Mouse (Mus musculus): ENCODE data around the gene Gpr6. TPM values are rescaled to one million over a fixed set of nuclear protein-coding genes. Genes with fewer than 3 reads are reported as not detected.

Gene Gpr6
- not detected in 2 replicates for polyA plus RNA-seq (2012)

- no peak for TF ChIP-seq GATA1 (IDR thresholded peaks at IDR 0.05; ENCODE audit: low read length)
Measured at GRCm38 (mm10) chr10:41072116-41072515, at the start of gene Gpr6. Gpr6 (minus strand) TSS chr10:41072285.

- no peak for TF ChIP-seq GATA1 (IDR thresholded peaks at IDR 0.05; ENCODE audit: low read length)
Measured at GRCm38 (mm10) chr10:41100060-41100459, 28.0 kb upstream of the Gpr6 start.

DNA sequence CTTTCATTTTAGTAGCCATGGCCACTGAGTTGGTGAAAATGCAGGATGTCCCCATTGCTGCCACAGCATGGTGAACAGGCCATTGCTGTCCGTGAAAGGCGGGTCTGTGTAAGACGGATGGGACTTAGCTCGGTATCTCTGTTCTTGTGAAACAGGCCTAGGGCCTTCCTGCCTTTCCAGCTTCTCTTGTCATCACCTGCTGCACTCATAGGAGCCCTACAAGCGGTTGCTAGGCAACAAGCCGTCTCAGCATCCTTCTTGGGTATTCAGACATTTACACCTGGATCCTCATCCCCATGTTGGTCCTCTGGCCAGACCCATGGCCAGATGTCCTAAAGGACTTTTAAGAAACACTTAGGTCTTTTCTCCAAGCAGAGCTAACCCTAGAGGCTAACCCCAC lies 26.1 kb upstream of the Gpr6 start:
- no peak for TF ChIP-seq GATA1 (IDR thresholded peaks at IDR 0.05; ENCODE audit: low read length)

- no peak for TF ChIP-seq GATA1 (IDR thresholded peaks at IDR 0.05; ENCODE audit: low read length)
Measured at GRCm38 (mm10) chr10:41088852-41089251, 16.8 kb upstream of the Gpr6 start.

DNA sequence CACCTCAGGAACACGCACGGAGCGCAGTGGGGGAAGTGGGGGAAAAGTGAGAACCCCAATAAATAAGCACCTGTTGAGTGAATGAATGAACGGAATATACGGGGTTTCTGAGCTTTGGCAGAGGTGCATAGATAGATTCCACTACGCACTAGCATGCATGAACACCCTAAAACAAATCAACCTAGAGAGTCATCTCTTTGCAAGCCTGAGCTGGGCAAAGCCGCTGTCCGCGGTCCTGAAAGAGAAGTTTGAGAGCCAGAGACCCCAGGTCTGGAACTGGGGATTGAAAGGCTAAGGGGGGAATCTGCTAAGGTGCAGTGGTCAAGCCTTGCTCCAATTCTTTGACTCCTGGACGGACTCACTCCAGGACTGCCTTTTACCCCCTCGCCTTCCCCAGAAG lies 389 bp downstream of the Gpr6 start:
- TF ChIP-seq GATA1 (IDR thresholded peaks at IDR 0.05; ENCODE audit: low read length): no peak

- TF ChIP-seq GATA1 (IDR thresholded peaks at IDR 0.05; ENCODE audit: low read length): no peak
Measured at GRCm38 (mm10) chr10:41070693-41071651, 1.1 kb downstream of the Gpr6 start.

- TF ChIP-seq GATA1 (IDR thresholded peaks at IDR 0.05; ENCODE audit: low read length): no peak
Measured at GRCm38 (mm10) chr10:41060250-41060831, 11.7 kb downstream of the Gpr6 start.

DNA sequence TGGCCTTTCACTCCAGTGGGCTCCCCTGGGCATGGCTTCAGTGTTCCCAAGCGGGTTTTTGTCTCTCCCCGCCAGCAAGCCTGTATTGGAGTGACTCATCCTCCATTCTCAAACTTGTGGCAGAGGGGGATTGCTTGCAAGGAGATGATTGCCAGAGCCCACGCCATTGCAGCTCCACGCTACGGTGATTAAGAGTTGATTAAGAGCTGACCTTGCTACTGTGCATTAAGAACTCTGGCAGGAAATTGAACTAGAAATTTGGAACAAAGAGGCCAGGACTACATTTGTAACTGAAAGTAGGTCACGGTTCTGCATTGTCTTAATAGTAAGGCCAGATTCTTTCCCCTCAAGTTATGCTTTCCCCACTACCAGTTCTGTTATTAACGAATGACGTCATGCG lies 16.5 kb downstream of the Gpr6 start:
- no peak for TF ChIP-seq GATA1 (IDR thresholded peaks at IDR 0.05; ENCODE audit: low read length)

DNA sequence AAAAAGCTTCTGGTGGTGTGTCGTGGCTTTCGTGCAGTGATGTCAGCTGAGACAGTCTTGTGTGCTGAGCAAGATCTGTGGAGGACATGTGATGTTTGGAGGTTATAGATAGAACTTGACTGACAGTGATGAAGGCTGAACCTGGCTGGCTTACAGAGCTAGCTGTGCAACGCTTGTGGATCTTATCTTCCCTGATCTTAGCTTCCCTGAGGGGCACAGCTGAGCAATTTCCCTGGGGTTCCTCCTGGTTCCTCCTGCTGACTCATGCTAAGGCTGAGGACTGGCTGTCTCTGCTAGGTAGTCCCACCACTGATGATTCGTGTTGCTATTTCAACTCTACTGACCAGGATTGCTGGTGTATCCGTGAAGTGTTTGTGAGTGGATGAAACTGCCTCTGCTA lies 18.1 kb downstream of the Gpr6 start:
- no peak for TF ChIP-seq GATA1 (IDR thresholded peaks at IDR 0.05; ENCODE audit: low read length)

- TF ChIP-seq GATA1 (IDR thresholded peaks at IDR 0.05; ENCODE audit: low read length): no peak
Measured at GRCm38 (mm10) chr10:41042272-41042671, 29.8 kb downstream of the Gpr6 start.

GRCm38 (mm10) chr10:41041478-41041877 lies 30.6 kb downstream of the Gpr6 start:
- TF ChIP-seq GATA1 (IDR thresholded peaks at IDR 0.05; ENCODE audit: low read length): no peak

DNA sequence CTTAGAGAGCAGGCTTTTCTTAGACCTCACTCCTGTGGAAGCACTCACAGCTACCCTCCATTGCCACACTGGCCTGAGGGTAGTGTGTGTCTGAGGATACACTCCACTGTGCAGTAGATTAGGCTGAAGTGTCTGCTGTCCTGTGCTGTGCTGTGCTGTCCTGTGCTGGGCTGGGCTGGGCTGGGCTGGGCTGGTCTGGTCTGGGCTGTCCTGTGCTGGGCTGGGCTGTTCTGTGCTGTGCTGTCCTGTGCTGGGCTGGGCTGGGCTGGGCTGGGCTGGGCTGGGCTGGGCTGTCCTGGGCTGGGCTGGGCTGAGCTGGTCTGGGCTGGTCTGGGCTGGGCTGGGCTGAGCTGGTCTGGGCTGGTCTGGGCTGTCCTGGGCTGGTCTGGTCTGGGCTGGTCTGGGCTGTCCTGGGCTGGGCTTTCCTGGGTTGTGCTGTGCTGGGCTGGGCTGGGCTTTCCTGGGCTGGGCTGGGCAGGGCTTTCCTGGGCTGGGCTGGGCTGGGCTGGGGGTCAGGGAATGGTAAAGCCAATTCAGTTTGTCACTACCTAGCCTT lies 31.5 kb downstream of the Gpr6 start:
- no peak for TF ChIP-seq GATA1 (IDR thresholded peaks at IDR 0.05; ENCODE audit: low read length)

DNA sequence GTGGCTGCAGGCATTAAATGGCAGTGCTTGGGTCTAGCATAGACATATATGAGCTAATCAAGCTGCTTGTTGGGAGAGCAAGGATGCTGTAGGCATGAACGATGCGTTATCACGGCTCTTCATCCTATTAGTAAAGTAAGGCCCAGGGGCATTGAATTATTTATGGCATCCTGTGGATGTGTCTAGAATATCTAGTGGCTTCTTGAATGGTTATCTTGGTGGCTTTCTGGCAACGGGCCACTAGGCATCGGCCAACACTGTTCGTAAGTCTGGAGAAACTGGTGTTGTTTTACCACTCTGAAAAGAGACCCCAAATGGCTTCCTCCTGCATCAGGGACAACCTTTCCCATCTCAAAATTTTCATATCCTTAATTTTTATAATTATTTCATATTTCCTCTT lies 33.6 kb downstream of the Gpr6 start:
- no peak for TF ChIP-seq GATA1 (IDR thresholded peaks at IDR 0.05; ENCODE audit: low read length)

GRCm38 (mm10) chr10:41037722-41038121 lies 34.4 kb downstream of the Gpr6 start:
- TF ChIP-seq GATA1 (IDR thresholded peaks at IDR 0.05; ENCODE audit: low read length): no peak

DNA sequence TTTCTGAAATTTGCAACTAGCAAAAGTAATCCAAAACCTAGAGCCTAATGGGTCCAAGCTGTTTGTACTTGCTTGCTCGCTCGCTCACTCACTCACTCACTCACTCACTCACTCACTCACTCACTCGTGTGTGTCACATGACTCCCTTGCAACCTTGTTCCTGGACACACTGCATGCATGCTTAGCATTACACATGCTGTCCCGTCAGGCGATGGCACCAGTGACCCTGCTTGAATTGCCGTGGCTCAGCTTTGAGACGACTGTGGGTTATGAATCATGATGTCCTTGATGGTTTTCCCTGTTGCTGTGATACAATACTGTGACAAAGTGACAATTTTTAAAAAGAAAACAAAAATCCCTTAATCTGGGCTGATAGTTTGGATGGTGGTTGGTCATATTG lies 39.3 kb downstream of the Gpr6 start:
- no peak for TF ChIP-seq GATA1 (IDR thresholded peaks at IDR 0.05; ENCODE audit: low read length)

GRCm38 (mm10) chr10:41024860-41025259 lies 47.2 kb downstream of the Gpr6 start:
- no peak for TF ChIP-seq GATA1 (IDR thresholded peaks at IDR 0.05; ENCODE audit: low read length)
